Mouse (Mus musculus) liver, postnatal 0 days (tissue): ENCODE results near the gene Prkar1a. TPM values are rescaled to one million over a fixed set of nuclear protein-coding genes. Genes with fewer than 3 reads are reported as not detected.

Source experiments
- ATAC-seq: fragments of 200-750 bp; cut with Nextera tagmentation; 2 replicates; pipeline ENCODE4 v1.8.0; 2017; ENCODE audit warnings: mild to moderate bottlenecking, moderate library complexity
- DNase-seq: peaks from one replicate; pipeline ENCODE4 v3.0.0-alpha.2; 2016
- H3K27ac ChIP-seq: fragments of 300-500 bp; sonication (generic); 2 replicates; pipeline ENCODE4 v1.5.1; 2014; ENCODE audit warnings: antibody characterized with exemption, moderate library complexity, mild to moderate bottlenecking, low read depth
- H3K27me3 ChIP-seq: fragments of 300-500 bp; sonication (generic); 2 replicates; pipeline ENCODE4 v1.6.1; 2014; ENCODE audit warnings: low read length, control low read depth, mixed read lengths; ENCODE audit not compliant: insufficient read depth
- H3K36me3 ChIP-seq: fragments of 300-500 bp; sonication (generic); replicated peaks from 2 replicates; pipeline ENCODE4 v1.6.1; 2014; ENCODE audit warnings: mild to moderate bottlenecking, control low read depth, low read length, moderate library complexity, mixed read lengths; ENCODE audit not compliant: insufficient read depth
- H3K4me1 ChIP-seq: fragments of 300-500 bp; sonication (generic); 2 replicates; pipeline ENCODE4 v1.6.1; 2014; ENCODE audit warnings: antibody characterized with exemption, mild to moderate bottlenecking, control low read depth; ENCODE audit not compliant: insufficient read depth
- H3K4me2 ChIP-seq: fragments of 300-500 bp; sonication (generic); 2 replicates; pipeline ENCODE4 v1.6.1; 2014; ENCODE audit warnings: low read depth, mild to moderate bottlenecking, low read length, moderate library complexity, mixed read lengths
- H3K4me3 ChIP-seq: fragments of 300-500 bp; sonication (generic); 2 replicates; pipeline ENCODE4 v1.5.1; 2014; ENCODE audit warnings: low read depth, low read length
- H3K9ac ChIP-seq: fragments of 300-500 bp; sonication (generic); replicated peaks from 2 replicates; pipeline ENCODE4 v1.6.1; 2014; ENCODE audit warnings: mild to moderate bottlenecking, moderate library complexity
- H3K9me3 ChIP-seq: fragments of 300-500 bp; sonication (generic); 2 replicates; pipeline ENCODE4 v1.6.1; 2016; ENCODE audit warnings: mild to moderate bottlenecking, control low read depth, low read length, mixed read lengths
- CTCF ChIP-seq: sonication (generic); IDR thresholded peaks from 2 replicates; pipeline ENCODE4 v1.5.1; 2016; ENCODE audit warnings: antibody characterized with exemption, low read depth
- EP300 ChIP-seq: IDR thresholded peaks from 2 replicates; pipeline ENCODE4 v1.6.1; 2016; ENCODE audit warnings: antibody characterized with exemption, low read depth, mild to moderate bottlenecking
- WGBS: fragments of 180-500 bp; shearing (Covaris S2); extraction: QIAGEN DNeasy Blood & Tissue Kit; methylation state at CpG from one replicate; pipeline ENCODE4 v1.1.7; 2014; ENCODE audit not compliant: insufficient replicate concordance; 5-methylcytosine and 5-hydroxymethylcytosine counted together
- polyA plus RNA-seq: library from polyadenylated mRNA; unstranded; fragments of >200 nt; fragmentation: Nextera tagmentation; extraction: Ambion mirVana; gene quantifications from 2 replicates; pipeline ENCODE4 v1.2.1, GENCODE M21; 2015

Prkar1a gene
- 118 and 124 TPM in 2 replicates for polyA plus RNA-seq

GRCm38 (mm10) chr11:109649206-109649605 is at the start of gene Prkar1a:
Gene Prkar1a (plus strand): TSS chr11:109649405.
- Histone ChIP-seq H3K9me3 (no peaks in the 10 kb centered on the region), H3K4me3 (peak within 1 kb of the TSS; percentile 81), H3K4me2 (peak within 1 kb of the TSS; percentile 98), H3K36me3 (peaks cover 8% of the 10 kb centered on the region), H3K27me3 (no peaks in the 10 kb centered on the region), H3K4me1 (peaks cover 38% of the 10 kb centered on the region), H3K9ac (peak within 1 kb of the TSS; percentile 58), H3K27ac (peak within 1 kb of the TSS; percentile 93)
- ATAC-seq (no peak), DNase-seq (no peak)
- 5% methylated on average over 8 of the region's 8 CpGs for WGBS
- TF ChIP-seq EP300: no peak
- no peak for TF ChIP-seq CTCF

- TF ChIP-seq CTCF: no peak
- TF ChIP-seq EP300: no peak
- no peaks in the 10 kb centered on the region for H3K27me3 ChIP-seq
- ATAC-seq: no peak
- H3K4me2 ChIP-seq: no peak overlapping the region
- no peak overlapping the region for H3K27ac ChIP-seq
- H3K9ac ChIP-seq: no peak overlapping the region
- no peaks in the 10 kb centered on the region for H3K9me3 ChIP-seq
- H3K4me3 ChIP-seq: no peak overlapping the region
- peaks cover 25% of the 10 kb centered on the region for H3K36me3 ChIP-seq
- peaks cover 24% of the 10 kb centered on the region for H3K4me1 ChIP-seq
- DNase-seq: no peak
- 82% methylated on average over 6 of the region's 6 CpGs for WGBS
Observed at GRCm38 (mm10) chr11:109607600-109607999, 41.6 kb upstream of the Prkar1a start.

- Histone ChIP-seq H3K9ac (peak overlapping the region; percentile 87; the same call in 1 of the 2 replicates), H3K4me2 (peak overlapping the region; percentile 93), H3K4me1 (peaks cover 24% of the 10 kb centered on the region), H3K9me3 (no peaks in the 10 kb centered on the region), H3K4me3 (peak overlapping the region; percentile 87; the same call in 1 of the 2 replicates), H3K36me3 (peaks cover 13% of the 10 kb centered on the region; the same call in 1 of the 2 replicates), H3K27me3 (no peaks in the 10 kb centered on the region), H3K27ac (peak overlapping the region; percentile 49; the same call in 1 of the 2 replicates)
- TF ChIP-seq EP300 (no peak), CTCF (no peak)
- DNase-seq (no peak), ATAC-seq (no peak)
- WGBS: 55% methylated on average over 6 of the region's 6 CpGs
Observed at GRCm38 (mm10) chr11:109608976-109609625, 40.1 kb upstream of the Prkar1a start.

GRCm38 (mm10) chr11:109610046-109610794 is 39.0 kb upstream of the Prkar1a start:
- H3K27ac ChIP-seq: peak overlapping the region; percentile 95
- peak overlapping the region; percentile 87 for H3K9ac ChIP-seq
- H3K4me2 ChIP-seq: peak overlapping the region; percentile 93
- TF ChIP-seq EP300 (no peak), CTCF (no peak)
- 25% methylated on average over 9 of the region's 9 CpGs for WGBS
- DNase-seq (no peak), ATAC-seq (no peak)
- no peaks in the 10 kb centered on the region for H3K27me3 ChIP-seq
- peak overlapping the region; percentile 87 for H3K4me3 ChIP-seq
- H3K9me3 ChIP-seq: no peaks in the 10 kb centered on the region
- 0 out of 2 replicates have a peak, but pooled peaks cover 5% of the 10 kb centered on the region for H3K36me3 ChIP-seq
- H3K4me1 ChIP-seq: peaks cover 24% of the 10 kb centered on the region

- peak; percentile 17 for ATAC-seq
- WGBS: under 1% methylated on average over 26 of the region's 26 CpGs
- Histone ChIP-seq H3K27me3 (no peaks in the 10 kb centered on the region), H3K4me2 (peak overlapping the region; percentile 93), H3K27ac (peak overlapping the region; percentile 95), H3K36me3 (no peaks in the 10 kb centered on the region), H3K4me1 (peaks cover 26% of the 10 kb centered on the region), H3K9ac (peak overlapping the region; percentile 87), H3K9me3 (no peaks in the 10 kb centered on the region), H3K4me3 (peak overlapping the region; percentile 87)
- TF ChIP-seq CTCF (peak; percentile 48), EP300 (no peak)
- DNase-seq: no peak
Observed at GRCm38 (mm10) chr11:109610795-109611302, 38.4 kb upstream of the Prkar1a start.
